Mouse (Mus musculus) heart, embryonic 16.5 days (tissue): ENCODE data around the gene Tmem237. TPM values are rescaled to one million over a fixed set of nuclear protein-coding genes. Genes with fewer than 3 reads are reported as not detected.

Experiments used
- ATAC-seq: fragments of 200-750 bp; cut with Nextera tagmentation; replicated peaks from 2 replicates; pipeline ENCODE4 v1.8.0; 2017; ENCODE audit warnings: moderate number of reproducible peaks; ENCODE audit not compliant: insufficient read depth, low FRiP score; ENCODE audit errors: extremely low read depth
- H3K27ac ChIP-seq: fragments of 300-500 bp; sonication (generic); 2 replicates; pipeline ENCODE4 v1.5.1; 2014; ENCODE audit warnings: mild to moderate bottlenecking, low read length, control low read depth, moderate library complexity
- H3K27me3 ChIP-seq: fragments of 300-500 bp; sonication (generic); 2 replicates; pipeline ENCODE4 v1.6.1; 2014; ENCODE audit warnings: low read length, mixed read lengths; ENCODE audit not compliant: control insufficient read depth, insufficient read depth
- H3K36me3 ChIP-seq: fragments of 300-500 bp; sonication (generic); 2 replicates; pipeline ENCODE4 v1.6.1; 2014; ENCODE audit not compliant: control insufficient read depth, insufficient read depth
- H3K4me1 ChIP-seq: fragments of 300-500 bp; sonication (generic); 2 replicates; pipeline ENCODE4 v1.6.1; 2014; ENCODE audit warnings: low read length, mixed read lengths; ENCODE audit not compliant: control insufficient read depth, insufficient read depth
- H3K4me2 ChIP-seq: fragments of 300-500 bp; sonication (generic); 2 replicates; pipeline ENCODE4 v1.6.1; 2014; ENCODE audit warnings: low read depth, mild to moderate bottlenecking, control low read depth, low read length
- H3K4me3 ChIP-seq: fragments of 300-500 bp; sonication (generic); 2 replicates; pipeline ENCODE4 v1.5.1; 2014; ENCODE audit warnings: mild to moderate bottlenecking, control low read depth, low read length
- H3K9ac ChIP-seq: fragments of 300-500 bp; sonication (generic); 2 replicates; pipeline ENCODE4 v1.6.1; 2014; ENCODE audit warnings: low read length, control low read depth
- H3K9me3 ChIP-seq: fragments of 300-500 bp; sonication (generic); replicated peaks from 2 replicates; pipeline ENCODE4 v1.6.1; 2016; ENCODE audit warnings: low read length; ENCODE audit not compliant: control insufficient read depth
- WGBS: fragments of 180-500 bp; shearing (Covaris S2); extraction: QIAGEN DNeasy Blood & Tissue Kit; methylation state at CpG from one replicate; pipeline ENCODE4 v1.1.7; 2014; 5-methylcytosine and 5-hydroxymethylcytosine counted together
- polyA plus RNA-seq: library from polyadenylated mRNA; unstranded; fragments of >200 nt; fragmentation: Nextera tagmentation; extraction: Ambion mirVana; gene quantifications from 2 replicates; pipeline ENCODE4 v1.2.1, GENCODE M21; 2015

Tmem237 gene
- 13.5 and 15.4 TPM in 2 replicates for polyA plus RNA-seq

DNA sequence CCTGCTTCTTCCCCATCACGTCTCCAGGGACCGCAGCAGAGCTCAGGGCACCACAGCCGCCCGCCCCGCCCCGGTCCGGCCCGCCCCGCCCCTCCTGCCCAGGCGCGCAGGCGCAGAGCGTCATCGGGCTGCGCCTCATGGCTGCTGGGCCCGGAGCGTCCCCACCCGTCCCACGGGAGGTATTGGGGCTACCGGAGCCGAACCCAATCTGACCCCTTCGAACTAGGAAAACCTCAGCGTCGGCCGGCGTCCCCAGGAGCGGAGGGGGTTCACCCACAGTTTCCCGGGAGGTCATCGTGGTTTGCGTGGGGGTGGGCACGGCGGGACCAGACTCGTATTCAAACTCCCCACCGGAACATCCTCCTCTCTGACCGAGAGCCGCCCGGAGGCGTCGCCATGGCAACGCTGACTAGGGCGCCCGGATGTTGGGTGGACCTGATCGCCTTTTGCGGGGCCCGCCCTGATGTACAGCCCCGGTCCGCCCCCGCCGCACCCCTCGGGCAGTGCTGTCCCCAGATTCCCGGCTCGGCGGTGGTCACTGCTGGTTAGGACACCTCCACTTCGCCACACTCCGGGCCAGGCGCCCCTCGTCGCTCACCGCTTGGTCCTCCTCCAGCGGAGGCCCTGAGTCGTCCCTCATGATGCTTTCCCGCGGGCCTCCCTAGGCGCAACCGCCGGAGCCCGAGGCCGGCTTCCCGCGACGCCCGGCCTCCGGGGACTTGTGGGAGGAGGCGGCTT, at the start of gene Tmem237:
Gene Tmem237, minus strand, starts transcription at position 689 of the 738 bp plus-strand sequence.
- peak; percentile 97 for ATAC-seq
- H3K4me3 ChIP-seq, result peak within 1 kb of the TSS; percentile 88
- H3K27ac ChIP-seq, result peak within 1 kb of the TSS; percentile 66
- H3K9ac ChIP-seq, result peak within 1 kb of the TSS; percentile 85
- peak within 1 kb of the TSS; percentile 70 for H3K4me2 ChIP-seq
- H3K36me3 ChIP-seq, result no peaks in the 10 kb centered on the region
- H3K9me3 ChIP-seq, result no peaks in the 10 kb centered on the region
- H3K4me1 ChIP-seq, result 0 out of 2 replicates have a peak, but pooled peaks cover 3% of the 10 kb centered on the region
- H3K27me3 ChIP-seq, result no peaks in the 10 kb centered on the region
- WGBS, result under 1% methylated on average over 69 of the region's 74 CpGs

DNA sequence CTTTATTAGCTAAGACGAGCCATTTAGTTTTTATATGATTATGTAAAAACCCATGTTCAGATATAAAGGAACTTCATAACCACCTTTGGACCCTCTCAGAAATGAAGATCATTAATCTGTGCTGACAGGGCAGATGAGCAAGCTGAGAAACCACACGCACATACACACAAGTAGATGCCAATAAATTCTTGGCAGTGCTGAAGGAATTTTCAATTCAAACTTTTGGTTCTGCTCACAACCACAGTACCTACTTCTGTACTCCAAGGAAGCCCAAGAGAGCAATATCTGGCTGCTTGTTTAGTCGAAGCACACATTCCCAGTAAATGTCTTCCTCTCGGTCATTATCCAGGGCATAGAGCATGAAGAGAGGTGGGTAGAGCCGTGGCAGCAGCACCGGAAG, 49.4 kb upstream of the Tmem237 start:
- H3K27ac ChIP-seq, result no peak overlapping the region
- no peak overlapping the region for H3K4me3 ChIP-seq
- H3K36me3 ChIP-seq, result peaks cover 22% of the 10 kb centered on the region; the same call in 1 of the 2 replicates
- WGBS, result 79% methylated on average over 6 of the region's 6 CpGs
- no peak overlapping the region for H3K4me2 ChIP-seq
- no peaks in the 10 kb centered on the region for H3K4me1 ChIP-seq
- H3K27me3 ChIP-seq, result no peaks in the 10 kb centered on the region
- no peak overlapping the region for H3K9ac ChIP-seq
- H3K9me3 ChIP-seq, result no peaks in the 10 kb centered on the region
- no peak for ATAC-seq

GRCm38 (mm10) chr1:59168556-59168955, 48.3 kb upstream of the Tmem237 start:
- WGBS, result 51% methylated on average over 2 of the region's 2 CpGs
- H3K4me1 ChIP-seq, result no peaks in the 10 kb centered on the region
- no peaks in the 10 kb centered on the region for H3K9me3 ChIP-seq
- H3K4me2 ChIP-seq, result no peak overlapping the region
- peaks cover 25% of the 10 kb centered on the region; the same call in 1 of the 2 replicates for H3K36me3 ChIP-seq
- no peak overlapping the region for H3K9ac ChIP-seq
- H3K27me3 ChIP-seq, result no peaks in the 10 kb centered on the region
- no peak for ATAC-seq
- H3K27ac ChIP-seq, result no peak overlapping the region
- H3K4me3 ChIP-seq, result no peak overlapping the region

DNA sequence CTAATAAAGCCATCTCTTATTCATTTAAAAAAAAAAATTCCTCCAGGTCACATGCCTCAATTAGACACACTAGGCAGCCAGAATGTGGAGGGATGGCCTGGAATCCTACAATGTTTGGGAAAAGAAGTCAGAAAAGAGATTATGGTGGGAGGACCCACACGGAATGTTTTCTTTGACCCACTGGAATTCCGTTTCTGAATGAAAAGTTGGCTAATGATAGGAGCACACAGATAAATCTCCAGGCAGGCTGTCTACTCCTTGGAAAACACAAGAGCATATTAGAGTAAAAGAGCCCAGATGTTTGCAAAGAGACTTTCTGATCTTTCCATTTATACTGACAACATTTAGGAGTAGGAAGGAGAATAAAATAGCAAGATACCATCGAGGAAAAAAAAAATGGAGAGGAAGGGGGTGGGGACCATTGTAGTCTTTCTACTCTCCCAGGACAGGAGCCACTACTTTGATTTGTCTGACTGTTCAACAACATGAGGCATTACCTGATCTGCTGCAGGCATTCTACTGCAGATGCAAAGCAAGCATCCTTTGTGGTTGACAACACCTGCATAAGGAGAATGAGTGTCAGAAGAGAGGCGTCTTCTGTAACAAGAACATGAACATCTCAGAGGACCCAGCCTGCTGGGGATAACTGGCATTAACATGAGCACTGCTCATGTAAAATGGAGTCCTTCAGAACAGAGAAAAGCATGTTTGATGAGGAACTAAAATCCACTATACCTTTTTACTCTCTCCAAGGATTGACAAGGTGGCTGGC, 47.6 kb upstream of the Tmem237 start:
- ATAC-seq, result no peak
- Histone ChIP-seq H3K36me3 (peaks cover 28% of the 10 kb centered on the region; the same call in 1 of the 2 replicates), H3K4me2 (no peak overlapping the region), H3K4me1 (no peaks in the 10 kb centered on the region), H3K4me3 (no peak overlapping the region), H3K27me3 (no peaks in the 10 kb centered on the region), H3K9ac (no peak overlapping the region), H3K9me3 (no peaks in the 10 kb centered on the region), H3K27ac (no peak overlapping the region)
- 70% methylated on average over 4 of the region's 4 CpGs for WGBS

GRCm38 (mm10) chr1:59166232-59166905, 46.2 kb upstream of the Tmem237 start:
- no peak overlapping the region for H3K27ac ChIP-seq
- no peak overlapping the region for H3K4me3 ChIP-seq
- no peak overlapping the region for H3K9ac ChIP-seq
- H3K9me3 ChIP-seq, result no peaks in the 10 kb centered on the region
- H3K27me3 ChIP-seq, result no peaks in the 10 kb centered on the region
- H3K36me3 ChIP-seq, result peaks cover 28% of the 10 kb centered on the region; the same call in 1 of the 2 replicates
- H3K4me1 ChIP-seq, result no peaks in the 10 kb centered on the region
- no peak overlapping the region for H3K4me2 ChIP-seq
- 81% methylated on average over 9 of the region's 9 CpGs for WGBS
- ATAC-seq, result no peak

DNA sequence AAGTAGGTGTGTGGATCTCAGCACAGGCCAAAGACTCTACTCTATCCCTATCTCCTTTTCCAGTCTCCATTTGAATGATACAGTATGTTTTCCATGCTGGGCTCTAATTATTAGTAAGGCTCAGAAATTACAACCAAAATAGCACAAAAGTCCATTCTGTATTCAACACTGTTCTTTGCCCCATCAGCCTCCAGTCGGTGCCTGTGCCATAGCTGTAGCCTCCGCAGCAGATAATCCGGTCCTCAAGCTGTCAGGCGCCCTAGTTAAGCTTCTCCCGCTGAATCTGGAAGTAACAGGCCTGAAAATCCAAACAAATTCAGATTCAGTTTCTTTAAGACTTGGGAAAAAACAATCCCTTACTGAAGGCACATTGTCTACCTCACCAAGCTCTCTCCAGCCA, 43.7 kb upstream of the Tmem237 start:
- WGBS, result 70% methylated on average over 5 of the region's 5 CpGs
- ATAC-seq, result no peak
- Histone ChIP-seq H3K4me1 (no peaks in the 10 kb centered on the region), H3K4me2 (no peak overlapping the region), H3K27ac (no peak overlapping the region), H3K4me3 (no peak overlapping the region), H3K27me3 (no peaks in the 10 kb centered on the region), H3K9me3 (no peaks in the 10 kb centered on the region), H3K36me3 (peaks cover 22% of the 10 kb centered on the region; the same call in 1 of the 2 replicates), H3K9ac (no peak overlapping the region)

DNA sequence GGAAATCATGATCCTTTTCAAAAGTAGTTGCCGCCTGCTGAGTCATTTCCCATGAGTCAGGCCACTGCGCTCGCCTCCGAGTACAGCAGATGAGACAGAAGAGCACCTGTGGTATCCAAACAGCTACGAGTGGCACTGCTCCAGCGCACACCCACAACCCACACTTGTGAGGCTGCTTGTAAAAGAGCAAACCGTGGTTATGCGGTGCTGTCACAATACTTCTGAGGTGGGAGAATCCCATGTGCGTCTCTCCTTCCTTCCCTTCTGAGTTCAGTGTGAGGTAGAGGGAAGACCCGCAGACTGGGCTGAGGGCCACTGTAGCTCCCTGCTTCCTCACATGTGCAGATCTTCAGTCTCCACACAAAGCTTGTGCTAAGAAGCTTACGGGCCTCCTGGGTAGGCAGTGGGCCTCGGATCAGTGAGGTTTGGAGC, 42.8 kb upstream of the Tmem237 start, which contains the start of gene Mpp4:
Gene Mpp4, minus strand, starts transcription at position 360 of the 432 bp plus-strand sequence.
- WGBS, result 62% methylated on average over 12 of the region's 12 CpGs
- H3K36me3 ChIP-seq, result peaks cover 20% of the 10 kb centered on the region; the same call in 1 of the 2 replicates

GRCm38 (mm10) chr1:59162309-59163024, 42.3 kb upstream of the Tmem237 start:
- no peak overlapping the region for H3K4me2 ChIP-seq
- H3K27ac ChIP-seq, result no peak overlapping the region
- peaks cover 17% of the 10 kb centered on the region; the same call in 1 of the 2 replicates for H3K36me3 ChIP-seq
- H3K27me3 ChIP-seq, result no peaks in the 10 kb centered on the region
- 76% methylated on average over 8 of the region's 8 CpGs for WGBS
- ATAC-seq, result no peak
- H3K4me3 ChIP-seq, result no peak overlapping the region
- no peaks in the 10 kb centered on the region for H3K4me1 ChIP-seq
- H3K9ac ChIP-seq, result no peak overlapping the region
- H3K9me3 ChIP-seq, result no peaks in the 10 kb centered on the region

More for the DNA sequence above, 42.8 kb upstream of the Tmem237 start, which contains the start of gene Mpp4:
- Histone ChIP-seq H3K4me2 (no peak within 1 kb of the TSS), H3K9me3 (no peaks in the 10 kb centered on the region), H3K4me1 (no peaks in the 10 kb centered on the region), H3K4me3 (no peak within 1 kb of the TSS), H3K27me3 (no peaks in the 10 kb centered on the region), H3K9ac (no peak within 1 kb of the TSS), H3K27ac (no peak within 1 kb of the TSS)
- no peak for ATAC-seq
